Mouse (Mus musculus): Measurements from ENCODE around the gene Stk32b.

Gene Stk32b

DNA sequence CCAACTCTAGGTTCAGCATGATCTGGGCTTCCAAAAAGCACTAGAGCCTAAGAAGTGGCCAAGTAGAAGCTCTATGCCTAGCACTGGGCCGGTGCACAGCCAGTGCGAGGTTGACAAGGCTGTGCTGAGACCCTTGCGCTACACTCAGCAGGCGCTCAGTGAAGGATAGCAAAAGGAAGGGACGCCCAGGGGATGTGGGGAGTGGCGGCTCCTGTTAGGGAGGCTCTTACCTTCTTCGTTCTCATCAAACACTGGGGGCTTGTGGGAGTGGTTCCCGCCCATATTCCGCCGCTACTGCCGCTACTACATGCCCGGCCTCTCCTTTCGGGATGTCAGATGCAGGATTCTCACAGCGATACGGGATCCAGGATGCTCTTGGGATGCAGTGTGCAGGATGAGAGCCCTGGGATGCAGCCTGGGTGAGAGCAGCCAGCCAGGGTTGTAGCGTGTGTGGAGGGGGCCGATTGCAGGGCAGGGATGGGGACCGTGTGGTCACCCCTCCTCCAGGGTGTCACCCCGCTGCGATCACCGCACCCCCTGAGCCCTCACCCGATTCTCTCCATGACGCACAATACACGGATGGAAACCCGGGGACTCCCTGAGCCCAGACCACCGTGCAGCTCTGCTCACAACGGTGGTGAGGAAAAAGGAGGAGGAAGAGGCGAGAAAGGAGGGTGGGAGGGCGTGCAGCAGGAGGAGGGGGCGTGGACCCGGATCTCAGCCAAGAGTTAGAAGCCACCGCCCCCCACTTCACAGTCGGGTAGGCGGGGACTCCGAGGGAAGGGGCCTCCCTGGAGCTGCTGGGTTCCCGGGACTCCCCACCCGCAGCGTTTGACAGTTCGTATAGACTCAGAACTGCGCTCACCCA is at the start of gene Stk32b:
Stk32b (minus strand) TSS at position 667 of the 868 bp plus-strand sequence.
- DNase-seq, result peak; percentile 30

DNA sequence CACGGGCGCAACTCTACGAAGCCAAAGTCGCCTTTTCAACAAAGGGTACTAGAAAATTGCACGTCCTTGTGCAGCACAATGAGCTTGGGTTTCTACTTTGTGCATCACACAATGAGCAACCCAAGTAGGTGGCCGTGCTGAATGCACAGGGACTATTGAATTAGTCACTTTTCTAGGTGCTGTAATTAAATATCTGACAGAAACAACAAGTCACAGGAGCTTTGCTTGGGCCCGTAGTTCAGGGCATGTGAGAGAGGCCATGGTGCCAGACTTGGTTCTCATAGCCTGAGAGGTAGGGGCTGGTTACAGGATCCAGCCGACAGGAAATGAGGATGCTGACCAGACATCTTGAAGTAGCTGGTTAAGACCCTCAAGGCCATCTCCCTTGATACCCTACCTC is 48.9 kb upstream of the Stk32b start:
- no peak for DNase-seq

DNA sequence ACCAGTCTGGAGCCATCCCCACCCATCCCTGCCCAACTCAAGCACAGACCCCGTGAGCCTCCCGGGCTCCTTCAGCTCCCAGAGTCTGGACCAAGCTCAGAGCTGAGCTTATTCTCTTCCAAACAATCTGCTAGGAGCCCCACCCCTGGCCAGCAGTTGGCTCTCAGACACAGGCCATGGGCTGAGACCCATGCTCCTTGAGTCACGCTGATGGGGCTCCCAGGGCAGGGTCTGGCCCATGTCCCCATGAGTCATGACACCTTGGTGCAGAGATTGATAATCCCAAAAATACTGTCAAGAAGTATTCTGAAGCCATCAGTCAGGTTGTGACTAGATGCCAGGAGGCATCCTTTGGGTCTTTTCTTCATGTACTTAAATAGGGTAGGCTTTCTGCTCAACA is 45.1 kb upstream of the Stk32b start:
- DNase-seq, result no peak

DNA sequence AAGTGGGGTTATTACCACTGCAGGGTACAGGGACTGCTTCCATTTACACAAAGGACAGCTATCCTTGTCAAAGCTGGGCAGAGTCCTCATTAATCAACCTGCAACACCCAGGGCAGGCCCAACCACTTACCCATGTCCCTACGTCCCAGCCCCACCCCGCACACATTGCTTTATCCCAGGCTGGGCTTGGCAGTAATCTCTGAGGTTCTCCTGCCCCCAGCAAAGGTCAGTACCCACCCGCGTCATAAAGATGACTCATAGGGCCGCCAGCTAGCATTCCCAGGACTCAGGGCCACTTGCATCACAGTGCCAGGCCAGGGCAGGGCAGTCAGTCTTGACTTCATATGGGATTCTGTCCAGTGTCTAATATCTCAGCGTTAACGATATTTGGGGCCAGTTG is 36.4 kb upstream of the Stk32b start:
- no peak for DNase-seq

DNA sequence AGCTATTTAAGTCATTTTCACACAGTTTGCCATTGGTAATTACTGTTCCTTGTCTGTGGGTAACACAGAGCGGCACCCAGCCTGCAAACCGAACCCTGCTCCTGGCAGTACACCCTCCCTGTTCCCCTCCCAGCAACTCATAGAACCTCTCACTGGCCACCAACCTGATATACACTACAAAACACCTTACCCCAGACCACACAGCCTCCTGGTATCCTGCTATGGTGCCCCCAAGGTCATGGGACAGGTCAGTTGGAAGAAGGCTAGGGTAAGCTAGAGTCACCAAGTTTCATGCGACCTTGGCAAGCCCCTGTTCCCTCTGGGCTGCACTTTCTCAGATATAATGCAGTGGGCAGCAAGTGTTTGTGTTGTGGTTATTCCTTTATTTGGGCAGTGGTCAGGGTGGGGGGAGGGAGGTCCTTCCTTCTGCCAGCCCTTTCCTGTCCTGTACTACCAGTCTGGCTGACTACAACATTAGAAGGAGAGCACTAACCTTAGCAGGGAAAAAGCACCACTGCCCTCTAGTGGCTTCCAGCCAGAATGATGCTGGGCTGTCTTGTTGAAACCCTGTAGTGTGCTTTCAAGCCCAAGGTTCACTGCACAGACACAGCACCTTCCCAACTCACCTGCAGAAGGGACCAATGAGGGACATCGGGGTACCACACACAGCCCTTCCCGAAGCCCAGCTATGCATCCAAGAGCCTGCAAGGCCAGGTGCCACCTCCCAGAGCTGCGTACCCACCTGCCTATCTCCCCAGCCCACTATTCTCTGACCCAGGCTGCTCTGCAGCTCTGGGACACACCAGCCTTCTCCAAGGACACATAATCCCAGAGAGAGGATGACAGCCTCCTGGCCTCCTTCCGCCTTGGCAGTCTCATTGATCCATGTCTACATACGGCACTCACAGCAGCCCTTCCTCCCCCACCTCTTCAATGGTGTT is 35.3 kb upstream of the Stk32b start:
- DNase-seq, result peak; percentile 79

DNA sequence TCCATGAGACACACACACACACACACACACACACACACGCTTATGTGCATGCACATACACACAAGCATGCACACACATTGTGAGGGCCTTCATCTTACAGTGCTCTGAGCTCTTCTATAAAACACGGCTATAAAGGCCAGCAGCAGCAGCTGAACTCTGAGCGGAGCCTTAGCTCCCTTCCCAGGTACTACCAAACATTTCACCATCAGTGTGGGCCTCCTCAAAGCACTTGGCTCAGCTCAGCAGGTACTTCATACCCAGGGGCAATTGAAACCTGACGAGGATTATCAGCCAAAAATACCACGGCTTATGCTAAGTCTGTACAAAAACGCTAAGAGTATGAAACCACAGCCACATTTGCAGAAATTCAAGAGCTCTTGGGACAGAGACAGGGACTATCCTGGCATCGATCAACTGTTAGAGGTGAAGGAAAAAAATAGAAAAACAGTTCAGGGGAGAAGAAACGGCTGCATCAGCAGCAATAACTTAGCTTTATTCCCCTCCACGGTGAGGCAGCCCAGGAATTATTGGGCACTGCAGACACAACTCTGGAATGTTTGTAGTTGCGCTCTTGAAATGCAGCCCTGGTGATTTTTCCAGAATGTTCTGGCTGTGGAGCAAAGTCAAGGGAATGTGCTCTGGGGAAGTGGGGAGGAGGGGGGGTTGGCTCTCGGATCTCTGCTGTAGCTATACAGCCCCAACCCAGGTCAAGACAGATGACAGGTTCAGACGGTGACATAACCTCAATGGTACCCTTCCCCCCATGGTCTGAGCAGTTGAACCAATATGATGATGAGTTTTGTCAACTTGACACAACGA is 27.1 kb upstream of the Stk32b start:
- DNase-seq, result no peak

DNA sequence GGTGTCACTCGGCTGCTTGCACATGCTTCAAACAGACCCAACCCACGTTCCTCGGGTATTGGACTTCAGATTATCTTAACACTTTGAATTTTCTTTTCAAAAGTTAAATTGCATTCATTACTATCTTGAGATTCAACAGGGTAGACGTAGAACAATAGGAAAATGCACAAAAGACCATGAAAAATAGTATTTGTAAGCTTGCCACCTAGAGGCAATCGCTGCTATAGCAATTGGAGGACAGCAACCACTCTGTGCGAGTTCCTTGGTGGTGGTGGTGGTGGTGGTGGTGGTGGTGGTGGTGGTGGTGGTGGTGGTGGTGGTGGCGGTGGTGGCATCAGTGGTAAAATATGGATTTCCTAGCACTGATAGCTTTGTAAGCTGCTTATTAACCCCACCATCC is 19.2 kb upstream of the Stk32b start:
- no peak for DNase-seq

DNA sequence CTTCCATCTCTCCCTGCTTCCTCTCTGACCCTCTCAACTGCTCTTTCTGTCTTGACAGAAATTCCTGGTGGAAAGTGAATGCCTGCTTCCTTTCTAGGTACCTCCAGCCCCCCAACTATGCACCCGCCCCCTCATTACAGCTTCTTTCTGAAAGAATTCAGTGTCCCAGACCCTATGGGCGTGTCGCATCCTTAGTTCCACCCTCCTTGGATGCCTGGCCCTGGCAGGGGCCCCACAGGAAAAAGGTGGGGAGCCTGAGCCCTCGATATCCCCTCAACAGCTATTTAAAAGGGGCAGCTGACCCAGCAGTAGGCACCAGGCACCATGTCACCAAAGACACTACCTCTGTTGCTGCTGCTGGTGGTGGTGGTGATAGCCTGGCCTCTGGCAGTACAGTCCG is 18.3 kb upstream of the Stk32b start, which contains the start of gene Cytl1:
Cytl1 (plus strand) TSS at position 296 of the 400 bp plus-strand sequence.
- no peak for DNase-seq

DNA sequence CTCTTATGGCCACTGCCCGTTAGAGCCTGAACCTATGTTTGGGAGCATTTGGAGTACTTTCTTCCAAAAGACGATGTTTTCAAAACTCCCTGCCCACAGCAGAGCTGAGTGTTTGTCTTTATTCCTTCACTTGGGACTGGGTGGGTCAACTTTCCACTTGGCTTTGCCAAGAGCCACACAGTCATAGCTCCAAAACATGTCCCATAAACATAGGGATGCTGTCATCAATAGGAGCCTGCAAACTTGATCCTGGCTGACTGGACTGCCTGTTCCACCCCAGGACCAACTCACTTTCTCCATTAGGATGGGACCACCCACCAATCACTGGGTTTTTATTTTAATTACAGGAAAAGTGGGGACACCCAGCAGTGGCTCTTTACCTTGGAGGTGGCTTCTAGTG is 13.8 kb upstream of the Stk32b start:
- no peak for DNase-seq

DNA sequence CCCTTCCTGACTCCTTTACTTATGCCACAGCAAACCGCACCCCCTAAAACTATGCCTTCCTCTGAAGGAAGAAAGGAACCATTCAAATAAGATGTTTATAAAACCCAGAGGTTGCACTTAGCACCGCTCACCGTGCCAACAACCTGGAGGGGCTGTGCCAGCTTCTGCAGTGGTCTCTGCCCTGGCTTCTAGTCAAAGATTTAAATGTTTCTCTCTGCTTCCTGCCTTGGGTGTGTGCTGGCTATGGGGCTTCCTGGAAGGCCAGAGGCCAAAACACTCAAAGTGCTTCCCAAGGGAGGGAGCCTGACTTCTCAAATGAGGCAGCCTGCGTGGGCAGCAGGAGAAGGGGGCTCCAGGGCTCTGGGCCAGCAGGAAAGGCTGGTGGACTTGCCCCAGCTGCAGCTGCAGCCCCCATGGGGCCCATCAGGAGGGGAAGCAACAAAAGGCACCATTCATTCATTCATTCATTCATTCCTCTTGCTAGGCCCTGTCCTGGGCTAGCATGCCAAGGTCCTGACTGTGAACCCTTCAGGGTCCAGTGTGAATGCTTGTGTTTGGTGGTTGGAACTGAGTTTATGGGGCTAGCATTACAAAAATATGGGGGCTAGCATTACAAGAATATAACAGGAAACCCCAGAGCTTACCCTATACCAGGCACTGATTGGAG is 8.4 kb upstream of the Stk32b start:
- no peak for DNase-seq

DNA sequence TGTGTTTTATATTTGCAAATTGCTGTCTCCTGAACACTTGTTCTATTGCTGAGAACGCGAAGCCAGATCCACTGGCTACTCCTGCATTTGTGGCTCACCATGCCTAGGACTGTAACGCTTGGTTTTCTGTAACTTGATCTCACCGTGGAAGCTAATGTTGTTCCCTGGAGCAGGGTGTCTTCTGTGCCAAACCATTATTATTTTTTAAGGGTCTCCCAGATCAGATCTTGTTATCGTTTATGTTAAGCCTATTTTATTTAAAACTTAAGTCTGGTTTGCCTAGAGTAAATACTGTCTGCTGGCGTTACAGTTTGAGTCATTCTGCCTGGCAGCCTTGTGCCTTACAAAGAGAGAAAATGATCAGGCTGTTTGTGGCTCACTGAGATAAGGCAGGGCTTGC is 3.7 kb upstream of the Stk32b start:
- no peak for DNase-seq

DNA sequence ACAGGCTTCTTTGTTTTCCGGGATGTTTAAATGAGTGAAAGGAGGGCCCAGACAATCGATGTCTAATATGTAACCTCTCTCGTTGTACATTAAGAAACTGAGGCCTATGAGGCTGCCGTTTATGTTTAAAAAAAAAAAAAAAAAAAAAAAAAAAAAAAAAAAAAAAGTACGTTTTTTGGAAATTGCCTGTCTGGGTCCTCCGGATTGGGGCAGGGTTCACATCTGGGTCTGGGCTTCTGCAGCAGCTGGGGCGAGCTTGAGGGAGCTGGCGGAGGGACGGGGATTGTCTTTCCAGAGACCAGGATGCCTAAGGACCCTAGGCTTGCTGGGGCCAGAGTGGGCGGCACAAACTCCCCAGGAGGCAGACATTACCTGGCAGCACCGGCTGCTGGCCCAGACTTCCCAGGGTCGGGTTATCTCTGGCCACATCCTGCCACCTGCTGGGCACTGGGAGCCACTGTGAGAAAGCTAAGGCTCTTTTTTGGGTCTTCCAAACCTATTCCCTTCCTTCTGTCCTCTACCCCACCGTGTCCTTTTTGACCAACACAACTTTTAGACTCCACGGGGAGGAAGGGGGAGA is 503 bp upstream of the Stk32b start:
- DNase-seq, result peak; percentile 53

DNA sequence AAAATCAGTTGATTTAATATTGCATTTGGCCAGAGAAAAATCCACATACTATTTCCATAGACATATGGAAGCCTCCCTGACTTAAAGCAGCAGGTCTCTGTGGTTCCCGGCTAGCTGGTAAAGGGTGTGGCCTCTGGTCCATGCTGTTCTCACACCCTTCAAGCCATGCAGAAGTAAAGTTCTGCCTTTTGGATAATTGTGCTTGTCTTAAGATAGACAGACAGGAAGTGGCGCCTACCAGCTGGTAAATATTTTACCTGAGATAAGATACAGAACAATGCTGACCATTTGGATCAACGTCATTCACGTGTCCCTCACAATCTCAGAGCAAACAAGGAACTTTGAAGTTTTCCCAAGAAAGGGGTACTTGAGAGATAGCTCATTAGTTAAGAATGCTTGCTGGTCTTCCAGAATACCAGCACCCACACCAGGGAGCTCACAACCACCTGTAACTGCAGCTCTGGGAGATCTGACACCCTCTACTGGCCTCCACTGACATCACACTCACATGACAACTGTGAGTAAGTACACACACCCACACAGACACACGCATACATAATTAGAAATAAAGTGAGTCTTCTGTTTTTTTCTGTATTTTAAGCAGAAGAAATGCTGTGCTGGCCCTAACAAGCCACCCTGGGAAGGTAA is 7.6 kb downstream of the Stk32b start:
- no peak for DNase-seq

DNA sequence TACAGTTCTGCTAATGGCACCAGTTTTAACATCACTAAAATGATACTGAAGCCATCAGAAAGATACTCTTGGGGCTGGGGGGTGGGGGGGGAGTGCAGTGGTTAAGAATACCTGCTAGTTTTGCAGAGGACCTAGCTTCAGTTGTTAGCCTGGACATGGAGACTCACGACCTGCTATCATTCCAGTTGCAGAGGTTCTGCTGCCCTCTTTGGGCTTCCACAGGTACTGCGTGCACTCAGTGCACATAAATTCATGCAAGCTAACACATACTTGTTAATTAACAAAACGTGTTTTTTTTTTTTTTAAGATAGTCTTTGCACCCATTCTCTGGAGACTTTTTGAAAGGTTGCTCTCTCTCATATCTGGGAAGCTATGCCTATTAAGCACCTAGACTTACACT is 8.8 kb downstream of the Stk32b start:
- DNase-seq, result no peak

DNA sequence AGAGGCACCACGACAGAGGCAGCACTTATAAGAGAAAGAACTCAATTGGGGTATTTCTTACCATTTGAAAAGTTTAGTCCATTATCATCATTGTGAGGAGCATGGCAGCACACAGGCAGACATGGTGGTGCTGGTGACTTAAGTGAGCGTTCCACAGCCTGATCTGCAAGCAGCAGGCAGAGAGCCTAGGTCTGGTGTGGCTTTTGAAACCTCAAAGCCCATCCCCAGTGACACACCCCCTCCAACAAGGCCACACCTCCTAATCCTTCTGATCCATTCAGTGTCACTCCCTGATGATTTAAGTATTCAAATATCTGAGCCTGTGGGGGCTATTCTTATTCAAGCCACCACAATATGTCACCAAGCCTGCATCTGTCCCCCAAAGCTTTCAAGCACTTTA is 12.0 kb downstream of the Stk32b start:
- no peak for DNase-seq

DNA sequence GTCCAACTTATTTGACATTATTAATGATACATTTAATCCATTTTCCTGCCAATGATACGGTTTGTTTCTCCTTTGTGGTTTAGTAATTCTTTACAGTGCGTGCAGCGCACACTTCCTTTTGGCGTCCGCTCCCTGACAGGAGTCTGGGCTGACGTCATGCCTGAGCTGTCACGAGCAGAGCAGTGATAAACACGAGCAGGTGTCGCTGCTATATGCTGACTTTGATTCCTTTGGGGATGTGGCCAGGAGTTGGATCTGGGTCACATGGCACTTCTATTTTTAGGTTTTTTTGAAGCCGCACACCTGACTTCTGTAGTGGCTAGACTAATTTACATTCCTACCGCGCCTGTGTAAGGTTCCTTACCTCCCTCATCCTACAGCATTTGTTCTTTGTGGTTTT is 17.2 kb downstream of the Stk32b start:
- no peak for DNase-seq

DNA sequence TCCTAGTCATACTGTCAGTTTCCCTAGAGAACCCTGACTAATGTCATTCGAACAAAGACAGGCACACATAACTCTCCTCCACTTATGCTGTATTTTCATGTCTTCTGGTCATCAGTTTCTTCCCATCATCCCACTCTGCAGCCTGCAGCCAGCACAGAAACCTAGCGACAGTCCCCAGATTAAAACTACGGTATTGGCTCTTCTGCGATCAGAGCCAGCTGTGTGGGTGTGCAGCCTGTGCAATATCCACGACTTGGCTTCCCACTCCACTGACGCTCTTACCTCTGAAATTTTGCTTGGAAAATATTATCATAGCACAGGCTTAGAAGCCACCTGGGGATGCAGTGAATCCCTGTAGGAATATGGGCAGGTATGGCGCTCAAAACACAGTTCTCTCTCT is 19.7 kb downstream of the Stk32b start:
- DNase-seq, result peak; percentile 50

DNA sequence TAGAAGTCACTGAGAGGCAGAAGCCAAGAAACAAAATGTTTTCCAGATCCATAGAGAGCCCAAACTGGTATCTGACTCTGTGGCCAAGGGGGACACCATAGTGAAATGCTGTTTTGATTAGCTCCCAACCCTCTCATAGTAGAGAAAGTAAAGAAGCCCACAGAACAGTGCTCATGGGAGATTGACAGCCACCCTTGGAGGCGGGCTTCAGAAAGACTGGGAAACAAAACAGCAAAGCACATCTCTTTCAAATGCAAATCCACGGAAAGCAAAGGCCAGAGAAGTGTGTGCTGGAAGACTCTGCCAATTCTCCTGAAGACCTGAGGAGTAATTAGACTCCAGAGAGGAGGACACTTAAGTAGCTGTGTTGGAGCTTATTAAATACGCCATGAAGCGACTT is 21.2 kb downstream of the Stk32b start:
- DNase-seq, result no peak

DNA sequence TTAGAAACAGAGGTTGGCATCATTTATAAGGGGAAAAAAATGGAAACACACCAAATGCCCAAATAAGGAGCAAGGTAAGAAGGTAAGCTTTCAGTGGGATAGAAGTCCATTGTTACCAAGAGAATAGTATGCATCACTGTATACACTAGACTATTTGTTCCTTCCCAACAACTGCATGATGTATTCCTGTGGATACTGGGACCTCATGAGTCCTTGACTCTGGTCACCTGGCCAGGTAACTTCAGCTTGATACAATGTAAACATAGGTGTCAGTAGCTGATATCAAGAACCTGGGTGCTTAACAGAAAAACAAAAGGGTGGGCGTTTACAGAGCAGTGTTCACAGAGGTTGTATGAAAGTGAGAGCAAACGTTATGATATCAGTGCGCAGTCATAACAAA is 24.2 kb downstream of the Stk32b start:
- DNase-seq, result no peak

DNA sequence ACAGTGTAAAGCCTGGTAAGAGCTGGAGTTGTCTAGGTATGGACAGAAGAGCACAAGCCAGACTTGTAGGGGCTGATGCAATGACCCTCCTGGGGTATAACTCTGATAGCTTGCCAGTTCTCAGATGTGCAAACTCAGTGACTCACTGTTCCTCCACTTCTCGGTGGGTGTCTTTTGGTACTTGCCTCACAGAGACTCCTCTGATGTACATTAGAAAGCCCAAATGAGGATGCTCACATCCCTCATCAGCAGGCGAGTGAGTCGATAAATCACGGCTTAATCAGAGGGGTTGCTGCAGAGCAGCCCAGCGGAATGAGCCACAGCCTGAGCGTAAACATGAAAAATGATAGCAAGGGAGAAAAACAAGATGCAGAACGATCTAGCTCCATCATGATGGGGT is 46.2 kb downstream of the Stk32b start:
- DNase-seq, result peak; percentile 18

DNA sequence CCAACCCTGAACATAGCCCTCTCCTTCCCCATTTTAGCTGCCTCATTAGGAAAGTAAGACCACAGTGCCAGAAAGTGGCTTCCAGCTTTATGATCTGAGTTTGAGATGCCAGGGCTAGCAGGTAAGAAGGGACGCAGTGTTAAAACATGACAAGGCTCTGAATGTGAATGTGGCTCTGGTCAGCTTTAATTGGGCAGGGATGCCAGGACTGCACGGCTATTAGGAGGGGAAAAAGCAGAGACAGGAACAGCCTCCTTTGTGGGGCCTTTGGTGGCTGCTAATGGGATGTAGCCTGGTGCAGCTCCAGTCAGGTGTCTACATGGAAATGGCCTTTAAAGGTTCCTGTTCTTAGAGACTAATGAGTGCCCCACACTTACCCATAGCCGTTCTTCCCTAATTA is 52.0 kb downstream of the Stk32b start:
- no peak for DNase-seq

Data from right cerebral cortex, adult 18-20 months (tissue).